Mouse (Mus musculus) bone marrow, adult 2 months (tissue): ENCODE measurements at regions not wholly inside any gene's neighbourhood (a gene's known extent, or its start where the extent isn't known, plus 50 kb on each side); places are given as distances from the start of the nearest gene placed in this dataset.

ENCODE experiments used
- CTCF ChIP-seq: fragments of 200-500 bp; IDR thresholded peaks from 2 replicates; pipeline ENCODE4 v1.5.1; 2011; ENCODE audit warnings: low read length, control low read depth; ENCODE audit not compliant: control insufficient read depth, insufficient read depth
- POLR2A ChIP-seq: fragments of 200-500 bp; IDR thresholded peaks from 2 replicates; pipeline ENCODE4 v1.6.1; 2011; ENCODE audit warnings: low read depth, mild to moderate bottlenecking, control low read depth, low read length, borderline replicate concordance; ENCODE audit not compliant: control insufficient read depth

- TF ChIP-seq CTCF (no peak), POLR2A (no peak)
These were observed 75.8 kb upstream of the C1qtnf3 start for GRCm38 (mm10) chr15:10876328-10876727.
